Comparison of ENCODE assay signal across 15 mouse cellular contexts in the genomic region with DNA sequence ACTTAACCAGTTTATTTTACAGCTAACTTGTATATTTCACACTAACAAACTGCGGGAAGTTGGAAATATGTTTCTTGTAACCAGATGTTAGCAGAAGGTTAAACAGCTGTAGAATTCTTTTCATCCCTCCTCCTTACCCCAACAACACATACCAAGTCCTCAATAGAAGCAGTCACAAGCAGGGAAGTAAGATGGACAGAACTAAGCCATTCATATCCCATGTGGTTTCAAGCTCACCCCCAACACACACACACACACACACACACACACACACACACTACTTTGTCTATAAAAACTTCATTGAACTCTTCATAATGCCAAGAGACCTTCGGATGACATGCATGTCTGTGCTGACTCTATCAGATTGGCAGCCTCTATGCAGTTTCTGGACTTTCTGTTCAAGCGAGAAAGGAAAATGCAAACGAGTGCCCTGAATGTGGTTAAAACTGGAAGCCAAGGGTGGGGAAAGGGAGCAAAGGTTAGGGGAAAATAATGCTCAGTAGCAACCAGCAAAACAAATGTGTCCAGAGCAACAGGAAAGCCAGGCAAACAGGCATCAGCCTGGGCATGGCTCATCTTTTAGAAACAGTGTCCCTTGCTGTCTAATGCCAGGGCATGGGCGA.
DNase-seq lines count a peak whose midpoint lies in the region; ATAC-seq lines count a peak whose summit lies in the region.
"Had no signal": no experiment of that assay in that cellular context is flagged by ENCODE, and none has a peak within 500 bp of the region (broad histone marks: within the 10 kb centered on the region; RNA-seq: fewer than 3 reads in every experiment).

No protein-coding gene starts in this region.

- DNase-seq in embryo, embryonic 10.5 days (ENCODE audit: low spot score) = peak; percentile 15
- no peak for DNase-seq in embryo, embryonic 10 days (ENCODE audit: low spot score)
- peak; percentile 8 to 14 for DNase-seq in kidney, adult 8-10 months
- DNase-seq in Muller cell, postnatal 12 days (ENCODE audit: inconsistent ontology term) = peak; percentile 85
- DNase-seq in left cerebral cortex, postnatal 10 days (ENCODE audit: extremely low spot score in 1 of 2, low spot score in 2 of 2) = no peak
- DNase-seq in natural killer cell, adult 2 months (ENCODE audit: low spot score in 2 of 2) = no peak
- DNase-seq: cerebellum, postnatal 25 days; left cerebral cortex, postnatal 4 days had no signal

- peaks cover 9% of the 10 kb centered on the region; the same call in 1 of the 2 replicates for H3K4me1 ChIP-seq in kidney, embryonic 16.5 days (ENCODE audit: insufficient read depth, low read length)
- no peaks in the 10 kb centered on the region for H3K4me1 ChIP-seq in hindbrain, embryonic 13.5 days (replicated peaks)
- H3K4me1 ChIP-seq: neural tube, embryonic 12.5 days; stomach, embryonic 15.5 days had no signal

- no peak overlapping the region for H3K27ac ChIP-seq in kidney, embryonic 16.5 days (ENCODE audit: low read length)
- H3K27ac ChIP-seq in hindbrain, embryonic 13.5 days = no peak overlapping the region
- H3K27ac ChIP-seq: heart, embryonic 13.5 days; kidney, postnatal 0 days; macrophage; neural tube, embryonic 12.5 days; stomach, embryonic 15.5 days had no signal

- H3K4me2 ChIP-seq in kidney, embryonic 16.5 days (replicated peaks; ENCODE audit: low read depth, low read length) = no peak overlapping the region
- no peak overlapping the region for H3K4me2 ChIP-seq in hindbrain, embryonic 13.5 days
- H3K4me2 ChIP-seq: heart, embryonic 13.5 days; neural tube, embryonic 12.5 days; stomach, embryonic 15.5 days had no signal

- intact Hi-C loops in left cerebral cortex, postnatal 10 days (cut with DNase I) = no loop called here

- H3K4me3 ChIP-seq in kidney, embryonic 16.5 days (ENCODE audit: low read length) = no peak overlapping the region
- H3K4me3 ChIP-seq in hindbrain, embryonic 13.5 days = no peak overlapping the region
- H3K4me3 ChIP-seq: heart, embryonic 13.5 days; neural tube, embryonic 12.5 days; stomach, embryonic 15.5 days had no signal

- ATAC-seq in kidney, embryonic 16.5 days (ENCODE audit: low FRiP score, low TSS enrichment) = no peak
- peak; percentile 39; the same call in 1 of the 2 replicates for ATAC-seq in hindbrain, embryonic 13.5 days (ENCODE audit: low FRiP score)

- no peaks in the 10 kb centered on the region for H3K9me3 ChIP-seq in kidney, embryonic 16.5 days (ENCODE audit: low read length)
- H3K9me3 ChIP-seq in hindbrain, embryonic 13.5 days = 0 out of 2 replicates have a peak, but pooled peaks cover 3% of the 10 kb centered on the region
- H3K9me3 ChIP-seq: neural tube, embryonic 12.5 days; stomach, embryonic 15.5 days had no signal

- H3K9ac ChIP-seq in kidney, embryonic 16.5 days (replicated peaks; ENCODE audit: low read length) = no peak overlapping the region
- no peak overlapping the region for H3K9ac ChIP-seq in hindbrain, embryonic 13.5 days
- H3K9ac ChIP-seq: heart, embryonic 13.5 days; neural tube, embryonic 12.5 days; stomach, embryonic 15.5 days had no signal

- WGBS in kidney, embryonic 16.5 days = 71% methylated on average over 5 of the region's 5 CpGs
- 52% methylated on average over 5 of the region's 5 CpGs for WGBS in hindbrain, embryonic 13.5 days

- H3K27me3 ChIP-seq in kidney, embryonic 16.5 days (ENCODE audit: insufficient read depth, low read length) = no peaks in the 10 kb centered on the region
- no peaks in the 10 kb centered on the region for H3K27me3 ChIP-seq in hindbrain, embryonic 13.5 days
- H3K27me3 ChIP-seq: heart, embryonic 13.5 days; neural tube, embryonic 12.5 days; stomach, embryonic 15.5 days had no signal

- no peaks in the 10 kb centered on the region for H3K36me3 ChIP-seq in kidney, embryonic 16.5 days (ENCODE audit: insufficient read depth, low read length)
- no peaks in the 10 kb centered on the region for H3K36me3 ChIP-seq in hindbrain, embryonic 13.5 days
- H3K36me3 ChIP-seq: heart, embryonic 13.5 days; neural tube, embryonic 12.5 days; stomach, embryonic 15.5 days had no signal

Comparison
In these comparisons a context has a peak if more than half of its experiments do, and no peak if none do; other contexts are left out.
1. DNase-seq: peak in embryo, embryonic 10.5 days (single experiment), kidney, adult 8-10 months (2 of 2) and Muller cell, postnatal 12 days (single experiment); none in embryo, embryonic 10 days (single experiment), left cerebral cortex, postnatal 10 days (0 of 2) and natural killer cell, adult 2 months (0 of 2).